Mouse (Mus musculus) ES-Bruce4 (cell line): ENCODE measurements around the gene Rbbp6.

Experiments
- CTCF ChIP-seq: IDR thresholded peaks from one replicate; pipeline ENCODE4 v1.8.1; 2011; ENCODE audit warnings: low read depth, low read length
- POLR2A ChIP-seq: IDR thresholded peaks from one replicate; pipeline ENCODE4 v1.8.1; 2011; ENCODE audit warnings: low read length; ENCODE audit not compliant: insufficient read depth

- TF ChIP-seq CTCF: no peak
- no peak for TF ChIP-seq POLR2A
Observed at GRCm38 (mm10) chr7:122998189-122998588, 32.7 kb downstream of the Rbbp6 start.
